Mouse (Mus musculus): ENCODE measurements around the gene Cldn9.

The Cldn9 gene

GRCm38 (mm10) chr17:23683856-23684672 lies at the start of gene Cldn9:
Gene Cldn9 (minus strand): TSS chr17:23684026.
- DNase-seq = no peak

- no peak for DNase-seq
Measured at GRCm38 (mm10) chr17:23730441-23730840, 46.6 kb upstream of the Cldn9 start.

- DNase-seq = no peak
Measured at GRCm38 (mm10) chr17:23726758-23727142, 42.9 kb upstream of the Cldn9 start.

GRCm38 (mm10) chr17:23725999-23726757 lies 42.4 kb upstream of the Cldn9 start, which contains the start of gene Pkmyt1:
Gene Pkmyt1 (plus strand): TSS chr17:23726336.
- peak; percentile 96 for DNase-seq

GRCm38 (mm10) chr17:23725477-23725876 lies 41.7 kb upstream of the Cldn9 start:
- DNase-seq = no peak

GRCm38 (mm10) chr17:23722376-23723125 lies 38.7 kb upstream of the Cldn9 start, which contains the start of gene 1520401A03Rik:
Gene 1520401A03Rik (minus strand): TSS chr17:23722783.
- no peak for DNase-seq

GRCm38 (mm10) chr17:23721886-23722285 lies 38.1 kb upstream of the Cldn9 start:
- DNase-seq = no peak

GRCm38 (mm10) chr17:23719455-23719854 lies 35.6 kb upstream of the Cldn9 start:
- no peak for DNase-seq

- no peak for DNase-seq
Measured at GRCm38 (mm10) chr17:23717003-23717402, 33.2 kb upstream of the Cldn9 start.

GRCm38 (mm10) chr17:23706212-23706611 lies 22.4 kb upstream of the Cldn9 start:
- peak; percentile 70 for DNase-seq

- no peak for DNase-seq
Measured at GRCm38 (mm10) chr17:23705525-23706104, 21.8 kb upstream of the Cldn9 start.

GRCm38 (mm10) chr17:23704741-23705140 lies 20.9 kb upstream of the Cldn9 start:
- DNase-seq = no peak

GRCm38 (mm10) chr17:23703301-23703700 lies 19.5 kb upstream of the Cldn9 start:
- DNase-seq = no peak

- peak; percentile 79 for DNase-seq
Measured at GRCm38 (mm10) chr17:23700079-23700478, 16.3 kb upstream of the Cldn9 start.

GRCm38 (mm10) chr17:23699131-23700077 lies 15.6 kb upstream of the Cldn9 start:
- DNase-seq = no peak

- no peak for DNase-seq
Measured at GRCm38 (mm10) chr17:23695801-23696200, 12.0 kb upstream of the Cldn9 start.

- DNase-seq = no peak
Measured at GRCm38 (mm10) chr17:23694491-23694890, 10.7 kb upstream of the Cldn9 start.

GRCm38 (mm10) chr17:23683226-23683625 lies 600 bp downstream of the Cldn9 start:
- DNase-seq = no peak

GRCm38 (mm10) chr17:23682530-23682929 lies 1.3 kb downstream of the Cldn9 start:
- DNase-seq = no peak

GRCm38 (mm10) chr17:23682092-23682491 lies 1.7 kb downstream of the Cldn9 start:
- no peak for DNase-seq

- no peak for DNase-seq
Measured at GRCm38 (mm10) chr17:23681086-23681485, 2.7 kb downstream of the Cldn9 start.

GRCm38 (mm10) chr17:23680336-23680735 lies 3.5 kb downstream of the Cldn9 start:
- no peak for DNase-seq

Data from thymus, postnatal 25 days (tissue).